Mouse (Mus musculus) G1E (cell line): ENCODE measurements around the gene Psmc3.

ENCODE experiments used
- CTCF ChIP-seq: IDR thresholded peaks from 2 replicates; pipeline ENCODE4 v1.5.1; 2012; ENCODE audit warnings: low read depth, low read length, inconsistent platforms, mixed read lengths
- GATA1 ChIP-seq: IDR thresholded peaks from 2 replicates; pipeline ENCODE4 v1.6.1; 2012; ENCODE audit warnings: borderline replicate concordance, low read length, inconsistent platforms, mixed read lengths
- GATA2 ChIP-seq: IDR thresholded peaks from 2 replicates; pipeline ENCODE4 v1.6.1; 2012; ENCODE audit warnings: low read depth, low read length, inconsistent platforms, borderline replicate concordance
- POLR2AphosphoS5 ChIP-seq: IDR thresholded peaks from 2 replicates; pipeline ENCODE4 v1.6.1; 2012; ENCODE audit warnings: low read depth, low read length, inconsistent platforms; ENCODE audit not compliant: insufficient replicate concordance
- TAL1 ChIP-seq: conservative IDR thresholded peaks from 2 replicates; pipeline ENCODE4 v1.6.1; 2012; ENCODE audit warnings: low read depth, low read length, inconsistent platforms, mixed read lengths

- TF ChIP-seq GATA1 (no peak), CTCF (no peak), TAL1 (no peak), GATA2 (no peak), POLR2AphosphoS5 (no peak)
Observed at GRCm38 (mm10) chr2:91068872-91069165, 15.0 kb downstream of the Psmc3 start.
